Mouse (Mus musculus): ENCODE results near the gene Rtn1.

The Rtn1 gene

GRCm38 (mm10) chr12:72373916-72374615 lies 34.8 kb downstream of the Rtn1 start:
- DNase-seq: no peak

- no peak for DNase-seq
These were observed 38.8 kb downstream of the Rtn1 start for GRCm38 (mm10) chr12:72370081-72370480.

DNA sequence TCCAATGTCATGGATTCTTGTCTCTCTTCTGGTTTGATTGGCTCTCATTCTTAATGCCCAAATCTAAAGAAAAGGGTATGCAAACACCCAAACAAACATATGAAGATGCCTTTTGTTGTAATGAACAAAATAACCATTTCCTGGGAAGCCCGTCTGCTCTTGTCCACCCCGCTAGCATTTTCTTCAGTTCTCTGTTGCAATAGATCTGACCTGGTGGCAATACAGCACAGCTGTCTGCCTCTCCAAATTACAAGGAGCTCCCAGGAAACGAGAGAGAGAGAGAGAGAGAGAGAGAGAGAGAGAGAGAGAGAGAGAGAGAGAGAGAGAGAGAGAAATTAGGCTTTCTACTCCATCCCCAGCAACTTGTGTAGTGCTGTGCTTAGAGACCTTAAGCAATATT lies 42.1 kb downstream of the Rtn1 start:
- DNase-seq: no peak

DNA sequence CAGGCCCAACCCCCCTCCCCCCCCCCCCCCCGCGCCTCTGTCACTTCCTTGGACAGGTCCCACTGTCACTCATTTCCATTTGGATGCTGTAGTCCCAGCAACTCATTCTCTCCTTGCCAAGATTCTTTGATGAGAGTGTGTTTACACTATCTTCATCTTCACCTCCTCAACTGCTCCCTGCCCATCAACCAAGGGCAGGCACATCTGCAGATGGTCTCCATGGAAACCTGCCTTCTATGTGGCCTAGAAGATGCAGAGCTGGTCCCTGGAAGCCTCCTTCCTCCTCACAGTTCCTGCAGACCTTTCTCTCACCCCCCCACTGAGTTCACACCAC lies 42.8 kb downstream of the Rtn1 start:
- DNase-seq: no peak

GRCm38 (mm10) chr12:72365231-72366103 lies 43.4 kb downstream of the Rtn1 start:
- no peak for DNase-seq

DNA sequence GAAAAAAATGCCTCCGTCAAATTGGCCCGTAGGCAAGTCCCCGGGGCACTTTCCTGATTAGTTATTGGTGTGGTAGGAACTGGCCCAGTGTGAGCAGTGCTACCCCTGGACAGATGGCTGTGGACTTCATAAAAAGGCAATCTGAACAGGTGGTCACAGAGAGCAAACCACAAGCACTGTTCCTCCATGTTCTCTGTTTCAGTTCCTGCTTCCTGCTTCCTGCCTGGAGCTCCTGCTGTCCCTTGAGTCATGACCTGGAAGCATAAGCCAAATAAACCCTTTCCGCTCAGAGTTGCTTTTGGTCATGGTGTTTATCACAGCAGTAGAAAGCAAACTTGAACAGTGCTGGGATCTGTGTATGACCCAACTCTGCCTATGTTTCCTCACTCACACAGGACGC lies 44.3 kb downstream of the Rtn1 start:
- DNase-seq: no peak

GRCm38 (mm10) chr12:72361701-72362354 lies 47.0 kb downstream of the Rtn1 start:
- no peak for DNase-seq

DNA sequence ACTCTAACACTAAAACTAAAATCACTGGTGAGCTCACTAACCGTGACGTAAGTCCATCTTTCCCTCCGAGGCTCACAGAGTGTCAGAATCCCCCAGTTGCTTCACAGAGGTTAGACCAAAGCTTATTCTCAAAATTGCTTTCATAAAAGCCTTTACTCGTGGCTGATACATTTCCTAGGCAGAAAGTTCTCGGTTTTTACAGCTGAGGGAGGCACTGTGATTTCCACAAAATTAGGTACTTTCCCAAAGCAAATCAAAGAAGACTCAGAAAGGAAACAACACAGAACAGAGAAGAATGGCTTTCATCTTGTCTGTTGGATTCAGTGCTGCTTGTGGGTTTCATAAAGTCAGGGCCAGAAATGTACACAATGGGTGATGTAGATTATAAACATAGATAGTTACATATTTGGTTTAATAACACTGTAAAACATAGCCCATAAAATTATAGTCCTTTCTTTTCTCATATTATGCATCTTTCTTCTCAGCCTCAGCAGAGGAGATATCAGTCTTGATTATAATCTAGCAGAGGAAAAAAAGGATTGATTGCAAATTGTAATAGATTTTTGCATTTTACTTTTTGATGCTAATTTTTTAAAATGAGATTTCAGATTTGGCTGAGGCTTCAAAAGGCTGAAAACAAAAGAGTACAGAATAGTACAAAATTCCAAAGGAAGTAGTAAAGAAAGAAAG lies 47.8 kb downstream of the Rtn1 start:
- DNase-seq: no peak

DNA sequence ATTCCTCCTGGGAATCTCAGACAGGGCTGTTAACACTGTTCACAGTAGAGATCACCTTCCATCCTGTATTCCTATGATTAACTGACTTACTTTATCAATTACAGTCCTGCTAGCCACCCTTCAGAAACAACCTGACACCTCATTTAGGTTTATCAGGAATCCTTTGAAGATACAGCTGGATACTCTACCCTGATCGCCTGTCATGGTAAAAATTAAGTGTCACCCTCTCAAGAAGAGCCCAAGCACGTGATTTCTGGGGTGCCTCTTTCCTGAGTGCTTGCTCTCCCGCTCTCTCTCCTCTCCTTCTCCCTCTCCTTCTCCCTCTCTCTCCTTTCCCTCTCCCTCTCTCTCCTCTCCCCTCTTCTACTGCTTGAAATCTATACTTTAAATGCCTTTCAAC lies 49.0 kb downstream of the Rtn1 start:
- DNase-seq: no peak

DNA sequence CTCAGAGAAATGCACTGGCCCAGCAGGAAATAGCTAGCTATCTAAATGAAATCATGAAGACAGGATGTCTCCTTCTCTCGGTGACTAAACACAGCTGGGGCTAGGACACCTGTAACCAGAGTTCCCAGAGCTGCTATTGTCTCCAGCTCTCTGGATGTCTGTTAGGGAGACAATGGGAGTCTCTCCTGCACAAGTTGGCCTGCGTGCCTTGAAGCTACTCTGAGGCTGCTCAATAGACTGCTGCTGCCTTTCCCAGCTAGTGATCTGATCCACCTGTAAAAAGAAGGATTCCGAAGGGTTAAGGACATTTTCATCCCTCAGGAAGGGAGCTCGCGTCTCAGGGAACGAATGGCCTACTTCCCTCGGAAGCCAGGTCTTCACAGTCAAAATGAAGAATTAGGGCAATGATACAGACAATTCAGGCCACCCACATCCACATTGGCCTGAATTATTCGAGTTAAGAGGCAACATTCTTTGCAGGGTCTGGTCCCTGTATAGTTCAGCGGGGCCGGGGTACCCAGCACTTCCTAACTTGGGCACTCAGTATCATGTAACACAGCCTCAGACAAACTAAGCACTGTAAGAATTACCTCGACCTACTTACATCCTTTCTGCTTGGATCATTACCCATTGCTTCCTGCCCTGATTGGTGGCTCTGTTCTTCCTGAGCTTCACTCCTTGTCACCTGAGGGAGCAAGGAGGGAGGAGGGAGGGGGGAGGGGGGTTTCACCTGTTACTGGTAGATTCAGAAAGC lies 51.0 kb downstream of the Rtn1 start:
- no peak for DNase-seq

DNA sequence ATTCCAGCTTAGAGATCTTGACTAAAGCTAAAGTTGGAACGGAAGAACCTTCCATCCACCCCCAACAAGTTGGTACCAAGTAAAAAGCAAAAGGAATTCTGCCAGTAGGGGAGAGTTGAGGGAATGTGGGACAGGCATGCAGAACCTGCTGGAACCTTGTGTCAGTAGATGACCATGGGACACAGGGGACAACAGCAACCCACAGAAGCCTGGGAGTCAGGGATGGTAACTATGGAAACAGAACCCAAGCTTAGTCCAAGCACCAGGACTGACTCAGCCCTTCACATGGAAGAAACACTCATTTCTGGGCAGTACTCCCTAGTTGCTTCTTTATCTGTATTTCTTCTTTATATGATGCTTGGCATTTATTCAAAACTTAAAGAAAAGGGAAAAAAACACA lies 54.6 kb downstream of the Rtn1 start:
- DNase-seq: no peak

DNA sequence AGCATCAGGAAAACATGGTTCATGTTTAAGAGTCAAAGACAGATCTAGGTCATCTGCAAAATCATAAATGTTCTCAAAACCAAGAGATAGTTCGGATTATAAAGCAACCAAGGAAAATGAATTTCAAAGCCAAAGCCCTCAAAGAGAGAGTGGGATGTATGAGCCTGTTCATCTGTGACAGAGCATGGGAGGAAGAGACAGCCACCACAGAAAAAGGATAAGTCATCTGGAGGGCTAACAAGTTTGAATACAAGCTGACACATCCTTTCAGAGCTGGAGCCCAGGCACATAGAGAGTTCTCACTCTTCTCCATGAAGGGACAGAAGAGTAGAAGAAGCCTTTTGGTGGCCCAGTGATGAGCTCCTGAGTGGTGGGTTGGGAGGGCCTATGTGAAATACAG lies 55.3 kb downstream of the Rtn1 start:
- DNase-seq: no peak

DNA sequence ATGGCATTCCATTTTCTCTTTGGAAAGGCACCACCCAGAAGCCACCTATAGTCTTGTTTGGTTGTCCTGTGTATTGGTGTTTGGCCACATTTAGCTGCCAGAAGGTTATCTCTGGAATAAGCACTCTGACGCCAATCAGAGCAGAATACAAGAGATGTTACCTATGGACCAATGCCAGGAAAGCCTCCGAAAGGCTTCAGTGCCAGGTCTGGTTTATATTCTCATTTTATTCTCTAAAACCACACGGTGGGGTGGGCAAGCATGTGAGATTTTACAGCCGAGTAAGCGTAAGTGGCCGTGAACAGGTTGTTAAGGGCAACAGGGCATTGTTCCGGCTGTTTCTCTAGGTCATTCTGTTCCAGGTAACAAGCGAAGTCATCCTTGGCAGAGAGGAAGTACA lies 60.3 kb downstream of the Rtn1 start:
- DNase-seq: no peak

GRCm38 (mm10) chr12:72347184-72347583 lies 61.7 kb downstream of the Rtn1 start:
- DNase-seq: no peak

- no peak for DNase-seq
These were observed 65.2 kb downstream of the Rtn1 start for GRCm38 (mm10) chr12:72343639-72344038.

- no peak for DNase-seq
These were observed 72.8 kb downstream of the Rtn1 start for GRCm38 (mm10) chr12:72336009-72336408.

- no peak for DNase-seq
These were observed 76.3 kb downstream of the Rtn1 start for GRCm38 (mm10) chr12:72332488-72333013.

DNA sequence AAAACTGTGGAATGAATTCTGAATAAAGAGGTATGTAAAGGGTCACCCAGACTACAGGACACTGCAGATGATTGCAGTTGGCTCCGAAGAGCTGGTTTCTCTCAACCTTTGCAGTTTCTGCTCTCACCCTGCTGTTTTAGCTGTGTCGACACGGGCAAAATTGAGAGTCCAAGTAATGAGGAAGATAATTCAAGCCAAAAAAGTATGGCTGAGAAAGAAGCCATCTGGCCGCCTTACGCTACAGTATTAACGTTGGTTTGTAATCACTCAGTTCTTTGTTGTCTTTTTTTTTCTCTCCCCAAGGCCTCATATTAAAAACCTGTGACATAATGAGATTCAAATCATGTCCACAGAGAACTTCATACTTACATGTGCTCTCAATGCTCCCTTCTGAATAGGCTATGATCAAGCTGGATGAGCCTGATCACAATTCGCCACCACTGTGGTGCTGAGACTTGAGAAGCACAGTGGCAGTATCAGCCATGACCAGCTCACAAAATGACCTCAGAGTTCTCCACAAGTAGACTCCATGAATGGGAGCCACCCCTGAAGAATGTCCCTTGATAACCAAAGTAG lies 76.9 kb downstream of the Rtn1 start:
- no peak for DNase-seq

DNA sequence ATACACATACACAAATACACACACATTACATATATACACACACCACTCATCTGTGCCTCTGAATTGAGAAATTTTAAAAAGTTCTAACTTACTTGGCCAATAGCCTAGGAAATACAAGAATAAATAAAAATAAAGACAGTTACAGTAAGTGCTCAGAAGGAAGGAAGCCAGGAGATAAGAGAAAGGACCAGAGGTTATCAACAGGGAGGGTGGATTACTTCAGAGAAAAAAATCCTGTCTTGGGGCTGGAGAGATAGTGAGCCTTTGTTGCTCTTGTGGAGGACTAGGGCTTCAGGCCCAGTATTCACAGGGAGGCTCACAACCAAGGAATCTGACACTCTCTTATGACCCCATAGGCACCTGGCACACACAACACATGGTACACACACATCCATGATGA lies 82.8 kb downstream of the Rtn1 start:
- DNase-seq: no peak

GRCm38 (mm10) chr12:72325025-72325424 lies 83.8 kb downstream of the Rtn1 start:
- DNase-seq: no peak

- no peak for DNase-seq
These were observed 84.5 kb downstream of the Rtn1 start for GRCm38 (mm10) chr12:72324210-72324871.

Data from lung, adult 18-20 months (tissue).